8 mouse cellular contexts compared by ENCODE assay signal in genomic region chr2:129197197-129197596, GRCm38 (mm10). TPM values are rescaled to one million over a fixed set of nuclear protein-coding genes. Genes with fewer than 3 reads are reported as not detected.
DNase-seq lines count a peak whose midpoint lies in the region; ATAC-seq and TF ChIP-seq lines count a peak whose summit lies in the region.

No protein-coding gene starts in this region.

- no peak for DNase-seq in kidney, adult 11 months
- DNase-seq in embryonic facial prominence, embryonic 14.5 days (ENCODE audit: low spot score) = no peak
- no peak for DNase-seq in hindbrain, postnatal 0 days (ENCODE audit: low spot score)
- DNase-seq in midbrain, embryonic 11.5 days (ENCODE audit: low spot score, missing footprints) = no peak
- DNase-seq in thymus, postnatal 0 days (ENCODE audit: low spot score) = no peak
- DNase-seq in right cerebral cortex, adult 18-20 months = no peak
- DNase-seq in frontal cortex, postnatal 14 days (ENCODE audit: low spot score in 2 of 2) = no peak

- H3K36me3 ChIP-seq in kidney, embryonic 14.5 days (ENCODE audit: control insufficient read depth, insufficient read depth, low read length) = peaks cover 18% of the 10 kb centered on the region
- peaks cover 18% of the 10 kb centered on the region; the same call in 1 of the 2 replicates for H3K36me3 ChIP-seq in embryonic facial prominence, embryonic 14.5 days (ENCODE audit: control insufficient read depth, insufficient read depth, low read length)
- H3K36me3 ChIP-seq in hindbrain, postnatal 0 days (ENCODE audit: insufficient read depth, low read length) = no peaks in the 10 kb centered on the region
- H3K36me3 ChIP-seq in midbrain, embryonic 11.5 days (ENCODE audit: control insufficient read depth, insufficient read depth, low read length) = peaks cover 4% of the 10 kb centered on the region; the same call in 1 of the 2 replicates

- TF ChIP-seq CTCF in hindbrain, postnatal 0 days (IDR thresholded peaks at IDR 0.05; ENCODE audit: low read depth) = no peak

- no peak overlapping the region for H3K27ac ChIP-seq in kidney, embryonic 14.5 days (ENCODE audit: low read depth, low read length)
- no peak overlapping the region for H3K27ac ChIP-seq in embryonic facial prominence, embryonic 14.5 days (replicated peaks; ENCODE audit: low read depth, low read length)
- H3K27ac ChIP-seq in hindbrain, postnatal 0 days = no peak overlapping the region; the same call in 1 of the 2 replicates
- no peak overlapping the region for H3K27ac ChIP-seq in midbrain, embryonic 11.5 days (ENCODE audit: low read depth, low read length)

- peaks cover 9% of the 10 kb centered on the region for H3K4me1 ChIP-seq in kidney, embryonic 14.5 days (ENCODE audit: control insufficient read depth, insufficient read depth, low read length)
- H3K4me1 ChIP-seq in embryonic facial prominence, embryonic 14.5 days (ENCODE audit: control insufficient read depth, insufficient read depth, low read length) = peaks cover 17% of the 10 kb centered on the region; the same call in 1 of the 2 replicates
- peaks cover 7% of the 10 kb centered on the region for H3K4me1 ChIP-seq in hindbrain, postnatal 0 days (ENCODE audit: insufficient read depth, low read length)
- peaks cover 10% of the 10 kb centered on the region for H3K4me1 ChIP-seq in midbrain, embryonic 11.5 days (ENCODE audit: control insufficient read depth, insufficient read depth, low read length)

- no peak for ATAC-seq in kidney, embryonic 14.5 days (ENCODE audit: low FRiP score, low TSS enrichment)
- ATAC-seq in embryonic facial prominence, embryonic 14.5 days (ENCODE audit: low read depth) = no peak
- no peak for ATAC-seq in hindbrain, postnatal 0 days
- no peak for ATAC-seq in midbrain, embryonic 11.5 days (ENCODE audit: low FRiP score)

- no peak overlapping the region for H3K9ac ChIP-seq in kidney, embryonic 14.5 days (ENCODE audit: low read depth, low read length)
- no peak overlapping the region for H3K9ac ChIP-seq in embryonic facial prominence, embryonic 14.5 days (ENCODE audit: low read depth, low read length)
- no peak overlapping the region for H3K9ac ChIP-seq in hindbrain, postnatal 0 days (replicated peaks; ENCODE audit: low read length)
- H3K9ac ChIP-seq in midbrain, embryonic 11.5 days (ENCODE audit: low read length) = peak overlapping the region; percentile 74; the same call in 1 of the 2 replicates

- no peaks in the 10 kb centered on the region for H3K9me3 ChIP-seq in kidney, embryonic 14.5 days (ENCODE audit: control insufficient read depth, low read length)
- no peaks in the 10 kb centered on the region for H3K9me3 ChIP-seq in embryonic facial prominence, embryonic 14.5 days (ENCODE audit: control insufficient read depth, low read length)
- no peaks in the 10 kb centered on the region for H3K9me3 ChIP-seq in hindbrain, postnatal 0 days (ENCODE audit: low read length)
- no peaks in the 10 kb centered on the region for H3K9me3 ChIP-seq in midbrain, embryonic 11.5 days (ENCODE audit: control insufficient read depth, low read length)

- no peaks in the 10 kb centered on the region for H3K27me3 ChIP-seq in kidney, embryonic 14.5 days (ENCODE audit: control insufficient read depth, insufficient read depth, low read length)
- H3K27me3 ChIP-seq in embryonic facial prominence, embryonic 14.5 days (replicated peaks; ENCODE audit: control insufficient read depth, insufficient read depth, low read length) = no peaks in the 10 kb centered on the region
- no peaks in the 10 kb centered on the region for H3K27me3 ChIP-seq in hindbrain, postnatal 0 days (ENCODE audit: insufficient read depth, low read length)
- no peaks in the 10 kb centered on the region for H3K27me3 ChIP-seq in midbrain, embryonic 11.5 days (ENCODE audit: control insufficient read depth, insufficient read depth, low read length)

- H3K4me3 ChIP-seq in kidney, embryonic 14.5 days (ENCODE audit: low read length) = no peak overlapping the region
- peak overlapping the region; percentile 90; the same call in 1 of the 2 replicates for H3K4me3 ChIP-seq in embryonic facial prominence, embryonic 14.5 days (ENCODE audit: low read depth, low read length)
- peak overlapping the region; percentile 65 for H3K4me3 ChIP-seq in hindbrain, postnatal 0 days (ENCODE audit: low read length)
- peak overlapping the region; percentile 87; the same call in 1 of the 2 replicates for H3K4me3 ChIP-seq in midbrain, embryonic 11.5 days (ENCODE audit: low read depth, low read length)

- peak overlapping the region; percentile 67; the same call in 1 of the 2 replicates for H3K4me2 ChIP-seq in kidney, embryonic 14.5 days (replicated peaks; ENCODE audit: low read depth, low read length)
- H3K4me2 ChIP-seq in embryonic facial prominence, embryonic 14.5 days (ENCODE audit: low read depth, low read length) = peak overlapping the region; percentile 92
- H3K4me2 ChIP-seq in hindbrain, postnatal 0 days (ENCODE audit: low read depth, low read length) = peak overlapping the region; percentile 90
- H3K4me2 ChIP-seq in midbrain, embryonic 11.5 days = peak overlapping the region; percentile 95; the same call in 1 of the 2 replicates

- 35% methylated on average over 5 of the region's 5 CpGs for WGBS in kidney, embryonic 14.5 days
- 52% methylated on average over 5 of the region's 5 CpGs for WGBS in embryonic facial prominence, embryonic 14.5 days
- WGBS in hindbrain, postnatal 0 days = 64% methylated on average over 5 of the region's 5 CpGs
- WGBS in midbrain, embryonic 11.5 days = 69% methylated on average over 5 of the region's 5 CpGs

RNA-seq across cellular contexts. Expression of gene Slc20a1, which starts 1.4 kb away (rescaled TPM):
- 16.4 and 34.5 TPM in 2 replicates for polyA plus RNA-seq in kidney, embryonic 14.5 days (2014; fragmentation: Nextera tagmentation; extraction: Ambion mirVana)
- 23.7 and 28.8 TPM in 2 replicates for polyA plus RNA-seq in embryonic facial prominence, embryonic 14.5 days (2014; fragmentation: Nextera tagmentation; extraction: Ambion mirVana)
- total RNA-seq in hindbrain, postnatal 0 days (2014; rRNA removed) = 63.0 and 63.5 TPM in 2 replicates
- 40.6 and 41.6 TPM in 2 replicates for polyA plus RNA-seq in hindbrain, postnatal 0 days (2015; fragmentation: Nextera tagmentation; extraction: Ambion mirVana)
- polyA plus RNA-seq in midbrain, embryonic 11.5 days (2014; fragmentation: Nextera tagmentation; extraction: Ambion mirVana) = 53.3 and 62.5 TPM in 2 replicates
- polyA plus RNA-seq in thymus, postnatal 0 days (2015; fragmentation: Nextera tagmentation; extraction: Ambion mirVana) = 33.3 and 42.5 TPM in 2 replicates
